Mouse (Mus musculus) forebrain, postnatal 0 days (tissue): ENCODE data around the gene Cdkal1. TPM values are rescaled to one million over a fixed set of nuclear protein-coding genes. Genes with fewer than 3 reads are reported as not detected.

ENCODE experiments used
- ATAC-seq: fragments of 200-750 bp; cut with Nextera tagmentation; 2 replicates; pipeline ENCODE4 v1.8.0; 2017; ENCODE audit warnings: mild to moderate bottlenecking, moderate library complexity
- DNase-seq: peaks from one replicate; pipeline ENCODE4 v3.0.0-alpha.2; 2015
- H3K27ac ChIP-seq: fragments of 300-500 bp; sonication (generic); 2 replicates; pipeline ENCODE4 v1.5.1; 2014; ENCODE audit warnings: low read depth, mild to moderate bottlenecking, antibody characterized with exemption, low read length, moderate library complexity, mixed read lengths
- H3K27me3 ChIP-seq: fragments of 300-500 bp; sonication (generic); 2 replicates; pipeline ENCODE4 v1.6.1; 2014; ENCODE audit warnings: mild to moderate bottlenecking, low read length, mixed read lengths; ENCODE audit not compliant: insufficient read depth
- H3K36me3 ChIP-seq: fragments of 300-500 bp; sonication (generic); 2 replicates; pipeline ENCODE4 v1.6.1; 2014; ENCODE audit warnings: mild to moderate bottlenecking, moderate library complexity; ENCODE audit not compliant: insufficient read depth
- H3K4me1 ChIP-seq: fragments of 300-500 bp; sonication (generic); 2 replicates; pipeline ENCODE4 v1.6.1; 2014; ENCODE audit warnings: antibody characterized with exemption; ENCODE audit not compliant: insufficient read depth
- H3K4me2 ChIP-seq: fragments of 300-500 bp; sonication (generic); 2 replicates; pipeline ENCODE4 v1.6.1; 2014; ENCODE audit warnings: low read depth, mild to moderate bottlenecking, moderate library complexity
- H3K4me3 ChIP-seq: fragments of 300-500 bp; sonication (generic); 2 replicates; pipeline ENCODE4 v1.5.1; 2014; ENCODE audit warnings: low read depth, low read length, mixed read lengths
- H3K9ac ChIP-seq: fragments of 300-500 bp; sonication (generic); 2 replicates; pipeline ENCODE4 v1.6.1; 2014; ENCODE audit warnings: mild to moderate bottlenecking
- H3K9me3 ChIP-seq: fragments of 300-500 bp; sonication (generic); 2 replicates; pipeline ENCODE4 v1.6.1; 2016; ENCODE audit warnings: low read length
- CTCF ChIP-seq: sonication (generic); IDR thresholded peaks from 2 replicates; pipeline ENCODE4 v1.5.1; 2016; ENCODE audit warnings: antibody characterized with exemption, control low read depth, low read depth
- WGBS: fragments of 180-500 bp; shearing (Covaris S2); extraction: QIAGEN DNeasy Blood & Tissue Kit; methylation state at CpG from one replicate; pipeline ENCODE4 v1.1.7; 2014; 5-methylcytosine and 5-hydroxymethylcytosine counted together
- polyA plus RNA-seq: library from polyadenylated mRNA; unstranded; fragments of >200 nt; fragmentation: Nextera tagmentation; extraction: Ambion mirVana; gene quantifications from 2 replicates; pipeline ENCODE4 v1.2.1, GENCODE M21; 2015
- total RNA-seq: library from RNA; depleted of rRNA; stranded (reverse); fragments of >200 nt; gene quantifications from 2 replicates; pipeline ENCODE4 v1.2.3, GENCODE M21; 2014

Cdkal1 gene
- total and polyA plus RNA-seq, 2 experiments from 2014 or later: 16.7 to 18.3 TPM

- DNase-seq: no peak
- ATAC-seq: no peak
- no peak overlapping the region for H3K4me3 ChIP-seq
- H3K27me3 ChIP-seq: no peaks in the 10 kb centered on the region
- WGBS: 89% methylated on average over 9 of the region's 9 CpGs
- H3K9ac ChIP-seq: no peak overlapping the region
- no peaks in the 10 kb centered on the region for H3K9me3 ChIP-seq
- H3K36me3 ChIP-seq: no peaks in the 10 kb centered on the region
- H3K4me1 ChIP-seq: no peaks in the 10 kb centered on the region
- H3K4me2 ChIP-seq: no peak overlapping the region
- no peak for TF ChIP-seq CTCF
- H3K27ac ChIP-seq: no peak overlapping the region
Measured at GRCm38 (mm10) chr13:29292608-29293240, 562.8 kb downstream of the Cdkal1 start.

- no peak overlapping the region for H3K9ac ChIP-seq
- H3K4me3 ChIP-seq: no peak overlapping the region
- no peak for TF ChIP-seq CTCF
- H3K36me3 ChIP-seq: no peaks in the 10 kb centered on the region
- no peak for DNase-seq
- no peaks in the 10 kb centered on the region for H3K4me1 ChIP-seq
- no peak overlapping the region for H3K4me2 ChIP-seq
- H3K9me3 ChIP-seq: no peaks in the 10 kb centered on the region
- ATAC-seq: no peak
- H3K27me3 ChIP-seq: no peaks in the 10 kb centered on the region
- 75% methylated on average over 4 of the region's 4 CpGs for WGBS
- no peak overlapping the region for H3K27ac ChIP-seq
Measured at GRCm38 (mm10) chr13:29290569-29290968, 564.9 kb downstream of the Cdkal1 start.

- H3K9me3 ChIP-seq: no peaks in the 10 kb centered on the region
- WGBS: 77% methylated on average over 3 of the region's 3 CpGs
- ATAC-seq: no peak
- no peak for TF ChIP-seq CTCF
- no peak overlapping the region for H3K4me2 ChIP-seq
- no peaks in the 10 kb centered on the region for H3K36me3 ChIP-seq
- no peaks in the 10 kb centered on the region for H3K4me1 ChIP-seq
- H3K27me3 ChIP-seq: no peaks in the 10 kb centered on the region
- H3K27ac ChIP-seq: no peak overlapping the region
- no peak overlapping the region for H3K9ac ChIP-seq
- H3K4me3 ChIP-seq: no peak overlapping the region
- no peak for DNase-seq
Measured at GRCm38 (mm10) chr13:29285058-29285457, 570.4 kb downstream of the Cdkal1 start.

- Histone ChIP-seq H3K9ac (no peak overlapping the region), H3K9me3 (no peaks in the 10 kb centered on the region), H3K4me3 (no peak overlapping the region), H3K4me2 (no peak overlapping the region), H3K36me3 (no peaks in the 10 kb centered on the region), H3K27ac (no peak overlapping the region), H3K4me1 (no peaks in the 10 kb centered on the region), H3K27me3 (no peaks in the 10 kb centered on the region)
- DNase-seq: no peak
- 78% methylated on average over 6 of the region's 6 CpGs for WGBS
- peak; percentile 64 for ATAC-seq
- TF ChIP-seq CTCF: no peak
Measured at GRCm38 (mm10) chr13:29281556-29281955, 573.9 kb downstream of the Cdkal1 start.

GRCm38 (mm10) chr13:29278156-29278555 is 577.3 kb downstream of the Cdkal1 start:
- Histone ChIP-seq H3K4me1 (0 out of 2 replicates have a peak, but pooled peaks cover 9% of the 10 kb centered on the region), H3K9ac (no peak overlapping the region), H3K36me3 (no peaks in the 10 kb centered on the region), H3K27me3 (no peaks in the 10 kb centered on the region), H3K4me3 (no peak overlapping the region), H3K9me3 (no peaks in the 10 kb centered on the region), H3K4me2 (no peak overlapping the region), H3K27ac (no peak overlapping the region)
- 47% methylated on average over 4 of the region's 4 CpGs for WGBS
- TF ChIP-seq CTCF: no peak
- DNase-seq (no peak), ATAC-seq (no peak)

GRCm38 (mm10) chr13:29274296-29274695 is 581.2 kb downstream of the Cdkal1 start:
- WGBS: 18% methylated on average over 11 of the region's 11 CpGs
- ATAC-seq: peak; percentile 87

GRCm38 (mm10) chr13:29273693-29274221 is 581.7 kb downstream of the Cdkal1 start:
- Histone ChIP-seq H3K27ac (peak overlapping the region; percentile 82), H3K4me1 (0 out of 2 replicates have a peak, but pooled peaks cover 9% of the 10 kb centered on the region), H3K27me3 (no peaks in the 10 kb centered on the region), H3K9ac (no peak overlapping the region), H3K4me3 (no peak overlapping the region), H3K9me3 (no peaks in the 10 kb centered on the region), H3K36me3 (no peaks in the 10 kb centered on the region), H3K4me2 (no peak overlapping the region)
- ATAC-seq (peak; percentile 88), DNase-seq (peak; percentile 79)
- WGBS: 18% methylated on average over 4 of the region's 4 CpGs
- no peak for TF ChIP-seq CTCF

More at GRCm38 (mm10) chr13:29274296-29274695, 581.2 kb downstream of the Cdkal1 start:
- H3K4me2 ChIP-seq: no peak overlapping the region
- no peak overlapping the region for H3K4me3 ChIP-seq
- peak overlapping the region; percentile 82 for H3K27ac ChIP-seq
- H3K4me1 ChIP-seq: 0 out of 2 replicates have a peak, but pooled peaks cover 9% of the 10 kb centered on the region
- DNase-seq: peak; percentile 86
- no peak overlapping the region for H3K9ac ChIP-seq
- no peaks in the 10 kb centered on the region for H3K36me3 ChIP-seq
- no peaks in the 10 kb centered on the region for H3K27me3 ChIP-seq
- no peaks in the 10 kb centered on the region for H3K9me3 ChIP-seq
- no peak for TF ChIP-seq CTCF
